Mouse (Mus musculus) gastrocnemius, adult 2 months (tissue): ENCODE data around the gene Gemin5. TPM values are rescaled to one million over a fixed set of nuclear protein-coding genes. Genes with fewer than 3 reads are reported as not detected.
"Not testable (repeated sequence)": the region's sequence is repeated elsewhere in the genome, so short reads cannot be mapped to it uniquely, and the experiment has no call there.

Source experiments
- DNase-seq: peaks from one replicate; pipeline ENCODE4 v3.0.0; 2022
- H3K27ac ChIP-seq: fragments of 200-600 bp; 2 replicates; pipeline ENCODE4 v1.8.1; 2022; ENCODE audit warnings: mild to moderate bottlenecking
- H3K4me3 ChIP-seq: fragments of 200-600 bp; 2 replicates; pipeline ENCODE4 v1.8.1; 2022; ENCODE audit warnings: mild to moderate bottlenecking, moderate library complexity
- CTCF ChIP-seq: fragments of 200-600 bp; IDR thresholded peaks from 2 replicates; pipeline ENCODE4 v1.8.1; 2022; ENCODE audit warnings: antibody characterized with exemption, mild to moderate bottlenecking, moderate library complexity
- intact Hi-C: fragments of 180-260 bp; cut with DNase I; formaldehyde crosslinking; loops from one replicate; pipeline ENCODE4 v1.15.1; 2025
- total RNA-seq, 2 experiments: library from RNA; stranded (reverse); gene quantifications; 2 replicates each; pipeline ENCODE4 v1.2.3; 2021

Gene Gemin5
- total RNA-seq, 2 experiments from 2014 or later = 8.7 to 10.9 TPM

GRCm38 (mm10) chr11:58198663-58199062, 30.3 kb upstream of the Gemin5 start:
- peak overlapping the region; percentile 95 for H3K4me3 ChIP-seq
- TF ChIP-seq CTCF = no peak
- peak overlapping the region; percentile 95 for H3K27ac ChIP-seq
- DNase-seq = no peak
- intact Hi-C loops = no loop called here

DNA sequence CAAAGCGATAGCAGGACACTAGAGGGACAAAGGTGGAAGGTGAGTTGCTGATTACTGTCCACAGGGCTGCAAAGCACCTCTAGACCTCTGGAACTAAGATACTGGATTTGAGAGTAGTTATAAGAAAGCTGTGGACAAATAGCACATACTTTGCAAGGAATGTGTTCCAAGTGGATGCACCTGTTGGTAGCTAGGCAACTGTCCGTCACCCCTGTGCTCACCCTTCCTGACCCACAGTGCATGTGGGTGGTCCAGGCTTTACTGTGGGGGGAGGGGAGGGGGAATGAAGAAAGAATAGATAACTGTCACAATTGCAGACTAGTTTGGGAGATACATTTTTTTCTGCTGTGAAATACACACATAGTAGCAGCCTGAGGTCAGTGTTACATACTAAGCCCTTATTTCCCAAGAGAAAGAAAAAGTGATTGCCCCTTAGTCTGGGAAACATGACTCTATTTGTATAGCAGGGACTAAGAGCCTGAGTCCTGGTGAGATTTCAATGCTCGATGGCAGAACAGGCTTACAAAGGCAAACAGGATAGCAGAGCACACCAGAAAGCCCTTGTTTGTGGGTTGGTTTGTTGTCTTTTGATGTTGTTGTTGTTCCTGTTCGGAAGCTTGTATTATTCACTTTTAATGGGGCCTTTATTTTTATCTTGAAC, 25.7 kb upstream of the Gemin5 start:
- Histone ChIP-seq H3K4me3 (no peak overlapping the region), H3K27ac (peak overlapping the region; percentile 78)
- intact Hi-C loops = loop anchor here (2.0 kb wide), 1 partner anchor 27 kb away; no protein-coding TSS in a partner anchor
- TF ChIP-seq CTCF = no peak
- no peak for DNase-seq

DNA sequence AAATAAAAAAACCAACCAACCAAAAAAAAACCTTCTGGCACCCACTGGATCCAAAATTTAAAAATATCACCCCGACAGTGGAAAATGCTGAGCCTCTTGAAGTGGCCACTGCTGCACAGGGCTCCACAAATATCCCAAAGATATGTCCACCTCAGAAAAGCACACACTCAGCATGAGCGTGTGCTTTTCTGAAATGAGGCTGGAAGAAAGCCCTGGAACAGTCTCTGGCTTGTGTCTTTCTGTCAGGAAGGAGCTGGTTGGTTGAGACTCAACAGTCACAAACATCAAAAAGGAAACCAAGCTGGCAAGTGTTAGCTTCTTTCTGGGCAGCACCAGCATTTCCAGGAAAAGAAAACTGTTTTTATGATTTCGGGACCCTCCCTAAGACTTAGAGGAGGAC, 25.0 kb upstream of the Gemin5 start:
- peak overlapping the region; percentile 78 for H3K27ac ChIP-seq
- peak; percentile 44 for DNase-seq
- H3K4me3 ChIP-seq = no peak overlapping the region
- intact Hi-C loops = loop anchor here (2.0 kb wide), 1 partner anchor 27 kb away; no protein-coding TSS in a partner anchor
- TF ChIP-seq CTCF = no peak

DNA sequence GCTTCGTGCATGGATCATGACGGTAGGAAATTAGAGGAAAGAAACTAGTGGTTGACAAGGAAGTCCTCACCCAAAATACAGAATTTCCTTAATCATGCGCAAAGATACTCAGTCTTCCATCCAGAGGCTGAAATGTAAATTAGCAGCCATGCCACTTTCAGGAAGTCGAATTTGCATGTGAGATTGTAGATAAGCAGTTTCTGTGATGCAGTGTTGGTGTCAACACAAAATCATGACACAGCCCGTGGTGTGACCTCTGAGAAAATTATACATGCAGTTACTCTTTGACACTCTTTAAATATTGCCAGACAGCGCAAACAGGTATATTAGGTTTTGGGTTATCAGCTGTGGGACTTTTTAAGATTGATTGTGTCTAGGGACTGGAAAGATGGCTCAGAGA, 21.3 kb upstream of the Gemin5 start:
- DNase-seq = no peak
- intact Hi-C loops = no loop called here
- no peak for TF ChIP-seq CTCF
- H3K4me3 ChIP-seq = no peak overlapping the region
- no peak overlapping the region for H3K27ac ChIP-seq

- TF ChIP-seq CTCF = no peak
- no peak overlapping the region; the same call in 1 of the 2 replicates for H3K27ac ChIP-seq
- intact Hi-C loops = loop anchor here (5.0 kb wide), 1 partner anchor 219 kb away; no protein-coding TSS in a partner anchor
- no peak for DNase-seq
- peak overlapping the region; percentile 17; the same call in 1 of the 2 replicates for H3K4me3 ChIP-seq
These were observed 15.2 kb upstream of the Gemin5 start for GRCm38 (mm10) chr11:58183579-58183978.

DNA sequence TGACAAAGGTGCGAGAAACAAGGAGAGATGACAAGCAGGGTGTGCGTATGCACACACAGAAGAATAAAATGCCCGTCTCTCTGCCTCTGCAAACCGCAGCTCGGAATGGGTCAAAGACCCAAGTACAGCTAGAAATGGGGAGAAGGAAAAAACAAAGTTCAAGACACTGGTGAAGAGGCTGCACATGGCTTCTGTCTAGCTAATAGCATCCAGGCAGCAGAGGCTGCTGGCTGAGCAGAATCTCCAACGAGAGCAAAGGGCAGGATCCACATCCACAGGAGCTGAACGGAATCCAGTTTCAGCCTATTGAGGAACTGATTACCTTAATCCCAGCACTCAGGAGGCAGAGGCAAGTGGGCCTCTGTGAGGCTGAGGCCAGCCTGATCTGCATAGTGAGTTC, 12.4 kb upstream of the Gemin5 start:
- TF ChIP-seq CTCF = no peak
- no peak for DNase-seq
- Histone ChIP-seq H3K4me3 (no peak overlapping the region), H3K27ac (no peak overlapping the region)
- intact Hi-C loops = loop anchor here (5.0 kb wide), 1 partner anchor 222 kb away; no protein-coding TSS in a partner anchor

GRCm38 (mm10) chr11:58179986-58180385, 11.6 kb upstream of the Gemin5 start:
- not testable (repeated sequence) for H3K4me3 ChIP-seq, DNase-seq
- intact Hi-C loops = loop anchor here (1.0 to 5.0 kb wide), 2 partner anchors 45 to 222 kb away; no protein-coding TSS in a partner anchor
- peak overlapping the region; percentile 56; the same call in 1 of the 2 replicates for H3K27ac ChIP-seq

DNA sequence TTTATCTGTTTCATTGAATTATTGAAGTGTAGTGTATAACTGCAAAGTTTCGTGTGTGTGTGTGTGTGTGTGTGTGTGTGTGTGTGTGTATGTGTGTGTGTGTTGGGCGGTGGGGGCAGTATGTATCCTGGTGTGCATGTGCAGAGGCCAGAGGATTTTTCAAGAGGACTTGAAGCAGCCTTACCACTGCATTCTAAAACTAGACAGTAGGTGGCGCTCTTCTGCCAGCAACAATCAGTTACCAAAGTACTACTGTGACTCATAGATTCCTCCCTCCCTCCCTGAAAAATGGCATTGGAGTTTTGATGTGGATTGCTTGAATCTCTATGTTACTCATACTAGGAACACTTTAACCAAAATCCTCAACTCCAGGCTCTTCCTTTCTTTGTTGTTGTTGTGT, 11.2 kb upstream of the Gemin5 start:
- Histone ChIP-seq H3K27ac (peak overlapping the region; percentile 56; the same call in 1 of the 2 replicates), H3K4me3 (no peak overlapping the region)
- intact Hi-C loops = loop anchor here (1.0 kb wide), 1 partner anchor 46 kb away; no protein-coding TSS in a partner anchor
- peak; percentile 68 for DNase-seq
- TF ChIP-seq CTCF = peak; percentile 79

- H3K4me3 ChIP-seq = peak within 1 kb of the TSS; percentile 74
- H3K27ac ChIP-seq = peak within 1 kb of the TSS; percentile 92
- TF ChIP-seq CTCF = no peak
- DNase-seq = peak; percentile 97
- intact Hi-C loops = loop anchor here (2.0 kb wide), 1 partner anchor 131 kb away; no protein-coding TSS in a partner anchor
These were observed 3.2 kb upstream of the Gemin5 start, which contains the start of gene Mrpl22 for GRCm38 (mm10) chr11:58171459-58172091. Gene Mrpl22, plus strand, starts transcription at chr11:58171661.

- Histone ChIP-seq H3K27ac (no peak overlapping the region), H3K4me3 (no peak overlapping the region)
- intact Hi-C loops = loop anchor here (2.0 to 5.0 kb wide), 2 partner anchors 52 to 133 kb away; no protein-coding TSS in a partner anchor
- DNase-seq = no peak
- no peak for TF ChIP-seq CTCF
These were observed 1.3 kb upstream of the Gemin5 start for GRCm38 (mm10) chr11:58169666-58170065.

GRCm38 (mm10) chr11:58167822-58168166, 545 bp downstream of the Gemin5 start:
- Histone ChIP-seq H3K27ac (peak overlapping the region; percentile 91), H3K4me3 (peak overlapping the region; percentile 85)
- DNase-seq = no peak
- intact Hi-C loops = loop anchor here (5.0 kb wide), 1 partner anchor 50 kb away; no protein-coding TSS in a partner anchor
- TF ChIP-seq CTCF = no peak

DNA sequence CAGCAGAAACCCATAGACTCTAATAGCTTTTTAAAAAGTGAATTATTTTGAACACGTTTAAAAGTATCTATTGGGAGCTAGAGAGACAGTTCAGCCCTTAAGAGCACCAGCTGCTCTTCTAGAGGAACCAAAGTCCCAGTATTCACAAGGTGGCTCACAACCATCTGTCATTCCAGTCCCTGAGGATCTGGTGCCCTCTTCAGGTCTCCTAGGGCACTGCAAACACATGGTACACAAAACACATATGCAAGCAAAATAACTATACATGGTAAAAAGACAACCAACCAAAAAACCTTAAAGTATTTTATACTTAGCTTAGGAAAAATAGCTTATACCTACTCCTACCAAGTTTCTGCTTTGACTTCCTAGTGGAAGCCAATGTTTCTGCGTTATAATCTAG, 3.3 kb downstream of the Gemin5 start:
- DNase-seq = no peak
- peak; percentile 34; the same call in 1 of the 2 replicates for TF ChIP-seq CTCF
- intact Hi-C loops = loop anchor here (5.0 kb wide), 1 partner anchor 48 kb away; no protein-coding TSS in a partner anchor

DNA sequence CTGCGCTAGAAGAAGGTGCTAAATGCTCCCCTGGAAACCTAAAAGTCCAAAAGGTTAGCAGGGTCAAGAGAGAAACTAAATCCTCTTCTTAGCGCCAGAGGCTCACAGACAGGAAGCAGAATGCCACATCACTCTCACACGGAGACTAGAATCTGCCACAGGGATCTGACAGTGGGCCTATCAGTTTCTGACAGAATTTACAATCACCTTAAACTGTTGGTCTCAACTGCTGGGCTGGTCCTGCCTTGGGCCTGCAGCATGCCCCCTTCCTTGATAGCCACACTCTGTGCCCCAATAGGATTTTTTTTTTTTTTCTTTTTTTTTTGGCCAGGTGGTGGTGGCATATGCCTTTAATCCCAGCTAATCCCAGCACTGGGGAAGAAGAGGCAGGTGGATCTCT, 11.5 kb downstream of the Gemin5 start:
- no peak overlapping the region for H3K4me3 ChIP-seq
- H3K27ac ChIP-seq = no peak overlapping the region
- TF ChIP-seq CTCF = no peak
- intact Hi-C loops = no loop called here
- DNase-seq = no peak

More for the DNA sequence above, 3.3 kb downstream of the Gemin5 start:
- Histone ChIP-seq H3K4me3 (no peak overlapping the region), H3K27ac (no peak overlapping the region)
